Mouse (Mus musculus) erythroblast, embryonic 14.5 days (primary cell): Measurements from ENCODE around the gene Trappc5.

ENCODE experiments used
- GATA1 ChIP-seq: IDR thresholded peaks from 2 replicates; pipeline ENCODE4 v1.6.1; 2012; ENCODE audit warnings: low read length, inconsistent platforms, mixed read lengths
- TAL1 ChIP-seq: IDR thresholded peaks from 3 replicates; pipeline ENCODE4 v1.6.1; 2012; ENCODE audit warnings: low read length, inconsistent platforms, mixed read lengths

GRCm38 (mm10) chr8:3707611-3708010 is 31.5 kb downstream of the Trappc5 start:
- TF ChIP-seq TAL1 (no peak), GATA1 (no peak)
